Mouse (Mus musculus) heart, postnatal 25 days (tissue): ENCODE results near the gene Gimap4. TPM values are rescaled to one million over a fixed set of nuclear protein-coding genes. Genes with fewer than 3 reads are reported as not detected.

Experiments
- DNase-seq: peaks from one replicate; pipeline ENCODE4 v3.0.0; 2022; ENCODE audit warnings: low spot score
- intact Hi-C: fragments of 180-260 bp; cut with DNase I; formaldehyde crosslinking; loops from one replicate; pipeline ENCODE4 v1.15.1; 2025
- total RNA-seq, 2 experiments: library from RNA; stranded (reverse); gene quantifications; 2 replicates each; pipeline ENCODE4 v1.2.3; 2021

Gene Gimap4
- total RNA-seq, 2 experiments from 2014 or later: 29.0 to 30.8 TPM

- DNase-seq: no peak
- intact Hi-C loops: no loop called here
Measured at GRCm38 (mm10) chr6:48697555-48697930, 13.2 kb downstream of the Gimap4 start.

- intact Hi-C loops: no loop called here
- no peak for DNase-seq
Measured at GRCm38 (mm10) chr6:48698066-48698856, 13.9 kb downstream of the Gimap4 start.

GRCm38 (mm10) chr6:48698888-48699287 is 14.5 kb downstream of the Gimap4 start:
- intact Hi-C loops: no loop called here
- DNase-seq: no peak

DNA sequence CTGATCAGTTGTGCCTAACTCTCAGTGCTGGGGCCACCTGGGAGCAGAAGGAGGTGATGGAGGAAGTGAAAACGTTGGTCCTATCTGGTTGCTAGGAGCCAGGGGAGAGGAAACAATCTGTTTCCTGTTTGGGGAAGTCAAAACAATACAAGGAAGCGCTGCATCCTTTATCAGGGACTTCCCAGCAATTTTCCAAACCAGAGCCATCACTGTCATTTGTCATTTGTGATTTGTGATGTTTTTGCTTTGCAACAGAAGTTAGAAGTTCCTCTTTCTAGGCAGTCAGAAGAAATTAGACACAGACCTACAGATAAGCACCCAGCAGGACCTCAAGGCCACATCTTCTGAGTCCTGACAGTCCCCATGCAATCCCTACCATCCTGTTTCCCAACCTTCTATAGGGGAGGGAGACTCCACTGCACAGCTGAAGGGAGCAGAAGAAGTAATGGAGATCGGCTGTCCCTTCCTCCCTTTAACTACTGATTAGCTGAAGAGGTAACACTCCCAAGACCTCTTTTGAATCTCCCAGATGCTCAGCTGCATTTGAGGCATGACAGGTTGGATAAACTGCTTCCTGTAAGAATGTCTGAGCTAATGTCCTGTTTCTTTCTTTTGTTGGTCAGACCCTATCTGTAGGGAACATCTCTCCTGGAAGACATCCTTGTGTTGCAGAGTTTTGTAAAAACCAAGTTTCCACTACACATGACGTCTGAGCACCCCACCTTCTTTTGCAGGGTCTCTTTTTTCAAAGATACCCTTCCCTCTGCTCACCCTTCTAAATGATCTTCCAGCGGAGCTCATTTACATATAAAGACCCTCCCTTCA is 16.1 kb downstream of the Gimap4 start:
- intact Hi-C loops: loop anchor here (5.0 kb wide), 2 partner anchors 42 to 53 kb away; partner anchors contain the start of gene Gimap8
- DNase-seq: peak; percentile 35

DNA sequence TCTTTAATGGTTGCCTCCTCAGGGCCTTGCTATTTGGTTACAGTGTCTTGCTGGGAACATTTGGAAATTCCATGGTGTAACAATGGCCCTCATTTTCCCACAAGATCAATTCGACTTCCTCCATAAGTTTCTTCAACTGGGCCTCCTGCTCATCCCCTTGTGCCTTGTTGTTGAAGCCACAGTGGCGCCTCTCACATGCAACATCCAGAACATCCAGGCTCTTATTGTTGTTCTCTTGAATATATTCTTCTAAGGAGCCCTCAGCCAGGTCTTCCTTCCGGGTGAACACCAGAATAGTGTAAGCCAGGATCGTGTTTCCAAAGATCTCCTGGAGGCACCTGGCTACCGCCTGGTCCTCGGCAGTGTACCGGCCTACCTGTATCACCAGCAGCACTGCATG is 17.8 kb downstream of the Gimap4 start:
- no peak for DNase-seq
- intact Hi-C loops: loop anchor here (5.0 kb wide), 2 partner anchors 40 to 55 kb away; partner anchors contain the start of gene Gimap8

DNA sequence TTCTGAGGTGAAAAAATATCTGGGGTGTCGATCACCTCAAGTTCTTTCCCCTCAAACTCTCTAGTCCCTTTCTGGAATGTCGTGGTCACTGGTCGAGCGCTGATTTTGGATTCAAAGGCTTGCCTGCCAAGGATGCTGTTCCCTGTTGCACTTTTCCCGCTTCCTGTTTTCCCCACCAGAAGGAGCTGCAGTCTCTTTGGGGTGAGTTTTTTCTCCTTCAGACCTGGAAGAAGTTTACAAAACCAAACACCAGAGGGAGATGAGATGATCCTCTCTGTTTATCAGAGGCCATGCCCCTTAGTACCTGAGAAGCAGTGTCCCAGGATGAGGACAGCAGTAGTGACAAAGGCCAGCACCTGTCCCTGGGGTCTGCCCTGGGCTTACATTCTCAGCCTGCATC is 18.3 kb downstream of the Gimap4 start:
- intact Hi-C loops: loop anchor here (5.0 kb wide), 2 partner anchors 40 to 55 kb away; partner anchors contain the start of gene Gimap8
- no peak for DNase-seq

DNA sequence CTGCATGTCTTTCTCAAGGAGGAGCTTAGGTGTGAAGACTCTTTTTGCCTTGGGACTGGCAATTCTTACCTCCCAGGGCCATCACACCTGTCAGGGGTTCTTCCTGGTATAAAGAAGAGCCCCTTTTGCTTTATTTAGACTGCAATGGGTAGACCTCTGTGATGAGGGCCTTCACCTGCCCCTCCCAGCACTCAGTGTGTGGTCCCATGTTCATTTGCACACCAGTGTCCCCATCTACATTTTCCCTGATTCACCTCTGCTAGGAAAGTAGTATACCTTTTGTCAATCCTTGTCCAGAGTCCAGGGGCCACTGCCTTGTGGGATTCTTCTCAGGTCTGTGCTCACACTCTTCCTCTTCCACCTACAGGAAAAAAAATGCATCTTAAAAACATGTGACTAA is 19.8 kb downstream of the Gimap4 start:
- no peak for DNase-seq
- intact Hi-C loops: loop anchor here (2.0 to 5.0 kb wide), 3 partner anchors 17 to 57 kb away; partner anchors contain the start of gene Gimap8

DNA sequence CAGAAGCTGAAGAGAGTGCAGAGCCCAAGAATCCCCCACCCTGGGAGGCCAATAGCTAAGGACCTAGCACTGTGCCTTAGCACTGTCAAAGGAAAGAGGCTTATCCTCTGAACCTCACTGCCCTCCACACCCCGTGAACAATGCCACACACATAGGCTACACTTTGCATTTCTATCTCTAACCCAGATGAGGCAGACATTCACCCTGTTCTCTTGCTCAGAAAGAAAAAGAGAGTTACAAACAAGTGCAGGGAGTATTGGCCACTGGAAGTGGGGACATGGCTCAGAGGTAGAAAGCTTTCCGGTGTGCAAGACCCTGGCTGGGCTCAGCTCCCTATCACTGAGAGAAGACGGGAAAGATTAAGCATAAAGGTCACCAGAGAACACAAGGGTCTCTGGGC is 21.8 kb downstream of the Gimap4 start:
- intact Hi-C loops: no loop called here
- DNase-seq: no peak

DNA sequence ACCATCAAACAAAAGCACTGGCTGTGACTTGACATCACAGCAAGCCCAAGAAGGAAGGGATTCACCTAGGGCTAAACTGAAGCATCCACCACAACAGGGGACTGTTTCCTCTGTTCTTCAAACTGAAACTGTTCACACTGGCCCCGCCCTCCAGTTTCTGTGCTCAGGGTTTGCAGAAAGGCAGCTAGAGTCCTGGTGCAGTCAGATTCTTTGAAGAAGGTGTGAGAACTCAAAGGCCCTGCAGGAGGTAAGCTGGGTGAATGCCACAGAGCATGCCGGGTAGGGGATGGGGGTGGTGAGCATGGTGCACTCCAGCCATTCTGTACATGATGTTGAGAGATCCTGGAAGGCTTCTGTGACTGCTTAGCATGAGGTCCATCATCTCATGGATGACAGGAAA is 34.1 kb downstream of the Gimap4 start, which contains the start of the genes Gm28053 and Gimap7:
TSS of gene Gm28053 (plus strand) at position 153 of the 400 bp plus-strand sequence.
TSS of gene Gimap7 (plus strand) at position 167 of the 400 bp plus-strand sequence.
- intact Hi-C loops: no loop called here
- no peak for DNase-seq

DNA sequence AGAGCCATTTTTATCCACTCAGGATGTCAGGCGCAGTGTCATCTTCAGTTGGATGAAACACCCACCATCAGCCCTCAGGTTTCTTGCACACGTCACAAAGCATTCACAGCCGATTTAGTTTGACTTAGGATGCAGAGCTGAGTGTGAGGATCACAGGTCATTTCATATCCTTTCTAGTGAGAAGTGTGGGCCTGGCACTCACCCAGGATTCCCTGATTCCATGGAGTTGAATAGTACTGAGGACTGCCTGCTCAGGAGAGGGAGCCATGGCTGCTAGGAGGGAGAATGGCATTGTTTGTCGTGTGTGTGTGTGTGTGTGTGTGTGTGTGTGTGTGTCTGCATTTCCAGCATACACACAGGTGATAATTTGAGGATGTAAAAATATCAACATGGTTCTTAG is 36.0 kb downstream of the Gimap4 start:
- intact Hi-C loops: no loop called here
- no peak for DNase-seq

DNA sequence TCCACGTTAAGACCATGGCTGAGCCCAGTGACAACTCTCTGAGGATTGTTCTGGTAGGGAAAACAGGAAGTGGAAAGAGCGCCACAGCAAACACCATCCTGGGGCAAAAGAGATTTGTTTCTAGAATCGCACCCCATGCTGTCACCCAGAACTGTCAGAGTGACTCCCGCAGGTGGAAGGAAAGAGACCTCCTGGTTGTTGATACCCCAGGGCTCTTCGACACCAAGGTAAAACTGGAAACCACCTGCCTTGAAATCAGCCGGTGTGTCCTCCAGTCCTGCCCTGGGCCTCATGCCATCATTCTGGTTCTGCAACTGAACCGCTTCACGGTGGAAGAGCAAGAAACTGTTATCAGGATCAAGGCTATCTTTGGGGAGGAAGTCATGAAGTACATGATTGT is 39.1 kb downstream of the Gimap4 start:
- intact Hi-C loops: no loop called here
- no peak for DNase-seq

- intact Hi-C loops: no loop called here
- DNase-seq: peak; percentile 44
Measured at GRCm38 (mm10) chr6:48725476-48725875, 41.1 kb downstream of the Gimap4 start.

GRCm38 (mm10) chr6:48727761-48728160 is 43.4 kb downstream of the Gimap4 start:
- intact Hi-C loops: no loop called here
- DNase-seq: no peak

DNA sequence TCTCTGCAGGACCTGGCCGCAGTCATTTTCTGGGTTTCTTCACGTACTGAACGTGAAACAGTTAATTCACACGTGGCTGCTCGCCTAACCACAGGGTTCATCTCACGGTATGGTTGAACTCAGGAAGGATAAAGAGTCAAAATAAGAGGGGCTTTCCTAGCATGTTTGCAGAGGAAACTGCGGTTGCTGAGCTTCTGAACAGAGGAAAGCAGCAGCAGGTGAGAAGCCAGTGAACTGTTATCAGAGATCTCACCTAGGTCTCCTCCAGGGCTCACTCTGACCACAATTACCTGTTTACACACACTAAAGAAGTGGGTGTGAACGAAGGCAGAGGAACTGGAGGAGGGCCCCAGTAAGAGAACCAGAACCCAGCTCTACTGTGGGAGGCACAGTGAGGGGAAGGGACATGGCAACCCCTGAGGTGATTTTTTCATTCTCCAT is 48.5 kb downstream of the Gimap4 start:
- intact Hi-C loops: no loop called here
- no peak for DNase-seq

DNA sequence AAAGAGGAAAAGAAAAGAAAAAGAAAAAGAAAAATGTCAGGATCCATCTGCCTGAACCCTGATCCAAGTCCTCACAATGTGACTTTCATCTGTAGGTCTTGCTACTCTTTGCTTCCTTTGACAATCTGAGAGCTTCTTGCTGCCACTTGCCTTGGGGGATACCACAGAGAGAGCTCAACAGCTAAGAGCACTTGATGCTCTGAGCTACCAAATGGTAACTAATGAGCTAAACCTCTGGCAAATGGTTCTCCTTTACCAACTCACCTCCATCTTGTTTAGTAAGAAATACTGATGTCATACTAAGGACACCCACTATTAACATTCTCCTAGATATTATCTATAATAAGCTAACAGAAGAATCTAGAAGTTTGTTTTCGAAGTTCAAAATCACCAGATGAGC is 49.3 kb downstream of the Gimap4 start:
- intact Hi-C loops: no loop called here
- no peak for DNase-seq

- no peak for DNase-seq
- intact Hi-C loops: no loop called here
Measured at GRCm38 (mm10) chr6:48737053-48737452, 52.7 kb downstream of the Gimap4 start.

- intact Hi-C loops: no loop called here
- DNase-seq: no peak
Measured at GRCm38 (mm10) chr6:48737688-48738087, 53.3 kb downstream of the Gimap4 start.

GRCm38 (mm10) chr6:48738961-48739779 is 54.8 kb downstream of the Gimap4 start, which contains the start of gene Gimap1:
TSS of gene Gimap1 (plus strand) at chr6:48739054.
- intact Hi-C loops: no loop called here
- peak; percentile 41 for DNase-seq

DNA sequence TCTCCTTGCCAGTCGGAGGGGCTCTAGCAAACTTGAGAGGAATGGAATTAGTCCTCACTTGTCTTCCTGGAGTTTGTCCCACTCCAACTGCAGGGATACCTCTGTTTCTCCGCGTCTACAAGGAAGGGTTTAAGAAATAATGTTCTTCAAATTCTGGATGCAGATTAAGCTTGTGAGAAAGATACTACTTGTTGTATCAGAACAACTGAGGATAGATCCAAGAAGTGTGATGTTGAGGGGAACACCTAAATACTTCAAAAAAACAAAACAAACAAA is 55.4 kb downstream of the Gimap4 start:
- DNase-seq: no peak
- intact Hi-C loops: loop anchor here (5.0 kb wide), 1 partner anchor 37 kb away; no protein-coding TSS in a partner anchor
